Comparison of ENCODE assay signal across 18 mouse cellular contexts in the genomic region with DNA sequence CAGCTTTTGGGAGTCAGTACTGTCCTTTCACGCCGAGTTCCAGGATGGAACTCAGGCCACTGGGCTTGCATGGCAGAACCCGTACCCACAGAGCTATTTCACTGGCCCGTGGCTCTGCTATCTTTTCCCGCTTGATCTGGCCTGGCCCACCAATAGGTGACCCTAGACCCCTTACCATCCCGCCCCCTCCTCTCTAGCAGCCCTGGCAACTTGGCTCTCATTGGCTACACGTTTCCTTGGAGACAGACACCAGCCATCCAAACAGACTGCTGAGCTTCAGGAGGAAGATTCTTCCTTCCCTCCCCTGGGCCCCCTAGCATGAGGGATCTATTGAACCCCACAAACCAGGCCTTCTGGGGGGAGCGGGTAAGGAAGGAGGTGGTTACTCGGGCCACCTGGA. TPM values are rescaled to one million over a fixed set of nuclear protein-coding genes. Genes with fewer than 3 reads are reported as not detected.
DNase-seq lines count a peak whose midpoint lies in the region; ATAC-seq and TF ChIP-seq lines count a peak whose summit lies in the region.
"Had no signal": no experiment of that assay in that cellular context is flagged by ENCODE, and none has a peak within 500 bp of the region (broad histone marks: within the 10 kb centered on the region; RNA-seq: fewer than 3 reads in every experiment).

Gene Gm45521 (plus strand): TSS at position 240 of the 400 bp plus-strand sequence.

- H3K9me3 ChIP-seq in forebrain, embryonic 12.5 days: no peaks in the 10 kb centered on the region
- H3K9me3 ChIP-seq in midbrain, embryonic 10.5 days (replicated peaks): no peaks in the 10 kb centered on the region
- no peaks in the 10 kb centered on the region for H3K9me3 ChIP-seq in liver, embryonic 11.5 days (ENCODE audit: control insufficient read depth, low read length)
- H3K9me3 ChIP-seq: embryonic facial prominence, embryonic 15.5 days; neural tube, embryonic 13.5 days had no signal

- 51% methylated on average over 9 of the region's 9 CpGs for WGBS in forebrain, embryonic 12.5 days
- WGBS in midbrain, embryonic 10.5 days: 49% methylated on average over 9 of the region's 9 CpGs
- 59% methylated on average over 9 of the region's 9 CpGs for WGBS in liver, embryonic 11.5 days

- H3K27me3 ChIP-seq in testis, adult 2 months (ENCODE audit: control insufficient read depth, insufficient read depth, low read length): no peaks in the 10 kb centered on the region
- no peaks in the 10 kb centered on the region for H3K27me3 ChIP-seq in forebrain, embryonic 12.5 days
- H3K27me3 ChIP-seq in midbrain, embryonic 10.5 days (ENCODE audit: low read depth, poor library complexity, severe bottlenecking): no peaks in the 10 kb centered on the region
- H3K27me3 ChIP-seq in liver, embryonic 11.5 days (replicated peaks; ENCODE audit: control insufficient read depth, insufficient read depth, low read length): no peaks in the 10 kb centered on the region
- H3K27me3 ChIP-seq: embryonic facial prominence, embryonic 15.5 days; neural tube, embryonic 13.5 days had no signal

- TF ChIP-seq CTCF in testis, adult 2 months (IDR thresholded peaks at IDR 0.05; ENCODE audit: control insufficient read depth, insufficient read depth, insufficient replicate concordance, low read depth, low read length): no peak

- no peak within 1 kb of the TSS for H3K4me2 ChIP-seq in forebrain, embryonic 12.5 days
- no peak within 1 kb of the TSS for H3K4me2 ChIP-seq in liver, embryonic 11.5 days
- H3K4me2 ChIP-seq: embryonic facial prominence, embryonic 15.5 days; neural tube, embryonic 13.5 days had no signal

- DNase-seq in testis, postnatal 14 days (ENCODE audit: low spot score): no peak
- DNase-seq in midbrain, embryonic 10.5 days (ENCODE audit: low spot score): peak; percentile 49
- DNase-seq in ovary, postnatal 14 days (ENCODE audit: low spot score): no peak
- DNase-seq in lung, adult 18-20 months: no peak
- DNase-seq in liver, embryonic 11.5 days (ENCODE audit: low spot score): no peak
- no peak for DNase-seq in gastrocnemius, postnatal 14 days
- DNase-seq: cerebellum, adult 8-10 months; gastrocnemius, adult 2 months; kidney, adult 11 months; right cerebral cortex, postnatal 25 days had no signal

- H3K9ac ChIP-seq in forebrain, embryonic 12.5 days: no peak within 1 kb of the TSS
- no peak within 1 kb of the TSS for H3K9ac ChIP-seq in liver, embryonic 11.5 days (ENCODE audit: low read depth, low read length)
- H3K9ac ChIP-seq: embryonic facial prominence, embryonic 15.5 days; neural tube, embryonic 13.5 days had no signal

- ATAC-seq in forebrain, embryonic 12.5 days (ENCODE audit: low FRiP score): peak; percentile 27; the same call in 1 of the 2 replicates
- no peak for ATAC-seq in liver, embryonic 11.5 days (replicated peaks; ENCODE audit: low FRiP score)

- no peaks in the 10 kb centered on the region for H3K36me3 ChIP-seq in testis, adult 2 months (ENCODE audit: control insufficient read depth, insufficient read depth, low read length)
- no peaks in the 10 kb centered on the region for H3K36me3 ChIP-seq in forebrain, embryonic 12.5 days (replicated peaks)
- H3K36me3 ChIP-seq in midbrain, embryonic 10.5 days: no peaks in the 10 kb centered on the region
- H3K36me3 ChIP-seq in liver, embryonic 11.5 days (ENCODE audit: control insufficient read depth, insufficient read depth, low read length): no peaks in the 10 kb centered on the region
- H3K36me3 ChIP-seq: embryonic facial prominence, embryonic 15.5 days had no signal

- TF ChIP-seq POLR2A in testis, adult 2 months (IDR thresholded peaks at IDR 0.05; ENCODE audit: control insufficient read depth, low read depth, low read length): no peak

- no peak within 1 kb of the TSS for H3K27ac ChIP-seq in testis, adult 2 months (ENCODE audit: control insufficient read depth, insufficient read depth, low read depth, low read length)
- H3K27ac ChIP-seq in forebrain, embryonic 12.5 days: no peak within 1 kb of the TSS
- H3K27ac ChIP-seq in midbrain, embryonic 10.5 days (replicated peaks): peak within 1 kb of the TSS; percentile 49
- no peak within 1 kb of the TSS for H3K27ac ChIP-seq in liver, embryonic 11.5 days (ENCODE audit: low read depth, low read length)
- H3K27ac ChIP-seq: embryonic facial prominence, embryonic 15.5 days; neural tube, embryonic 13.5 days had no signal

- intact Hi-C loops in gastrocnemius, postnatal 14 days (cut with DNase I; ENCODE audit: low total_unique reads): no loop called here

- H3K4me3 ChIP-seq in testis, adult 2 months (ENCODE audit: control insufficient read depth, low read depth, low read length): peak within 1 kb of the TSS; percentile 67
- no peak within 1 kb of the TSS for H3K4me3 ChIP-seq in forebrain, embryonic 12.5 days (replicated peaks)
- no peak within 1 kb of the TSS for H3K4me3 ChIP-seq in midbrain, embryonic 10.5 days
- no peak within 1 kb of the TSS for H3K4me3 ChIP-seq in liver, embryonic 11.5 days (ENCODE audit: low read depth, low read length)
- H3K4me3 ChIP-seq: embryonic facial prominence, embryonic 15.5 days; gastrocnemius, adult 2 months; neural tube, embryonic 13.5 days had no signal

- H3K4me1 ChIP-seq in testis, adult 2 months (ENCODE audit: control insufficient read depth, insufficient read depth, low read length): peaks cover 16% of the 10 kb centered on the region
- H3K4me1 ChIP-seq in forebrain, embryonic 12.5 days: peaks cover 17% of the 10 kb centered on the region
- H3K4me1 ChIP-seq in midbrain, embryonic 10.5 days: peaks cover 27% of the 10 kb centered on the region
- peaks cover 11% of the 10 kb centered on the region for H3K4me1 ChIP-seq in liver, embryonic 11.5 days (replicated peaks; ENCODE audit: control insufficient read depth, insufficient read depth, low read length)

RNA-seq across cellular contexts. Expression of gene Gm45521, which starts in this region (rescaled TPM):
- polyA plus RNA-seq in testis, adult 2 months (2012; rRNA removed): 3.4 and 5.6 TPM in 2 replicates
- 0.42 TPM in 1 of 2 replicates, not detected in the other for polyA plus RNA-seq in forebrain, embryonic 12.5 days (2016; fragmentation: Nextera tagmentation; extraction: Ambion mirVana)
- polyA plus RNA-seq in midbrain, embryonic 10.5 days (2016; fragmentation: Nextera tagmentation; extraction: Ambion mirVana): 0.37 and 0.48 TPM in 2 replicates
- polyA plus RNA-seq in liver, embryonic 11.5 days (2014; fragmentation: Nextera tagmentation; extraction: Ambion mirVana): not detected in 2 replicates
- total RNA-seq in gastrocnemius, postnatal 14 days (2021): not detected
- total RNA-seq: gastrocnemius, adult 2 months; left cerebral cortex, postnatal 14 days; megakaryocyte progenitor cell, adult 5-6 weeks had no signal
- polyA plus RNA-seq: embryonic facial prominence, embryonic 15.5 days; heart, embryonic 16.5 days; liver, embryonic 16.5 days had no signal

Comparison
In these comparisons a context has a peak if more than half of its experiments do, and no peak if none do; other contexts are left out.
1. Peak in ATAC-seq in forebrain, embryonic 12.5 days; RNA of the gene not detected or under 1 TPM.
2. Peak in DNase-seq and H3K27ac ChIP-seq in midbrain, embryonic 10.5 days; RNA of the gene not detected or under 1 TPM.